Mouse (Mus musculus) liver, embryonic 15.5 days (tissue): ENCODE data around the gene Zmym1. TPM values are rescaled to one million over a fixed set of nuclear protein-coding genes. Genes with fewer than 3 reads are reported as not detected.
"Not testable (repeated sequence)": the region's sequence is repeated elsewhere in the genome, so short reads cannot be mapped to it uniquely, and the experiment has no call there.

Experiments used
- ATAC-seq: fragments of 200-750 bp; cut with Nextera tagmentation; 2 replicates; pipeline ENCODE4 v1.8.0; 2017; ENCODE audit warnings: moderate number of reproducible peaks, mild to moderate bottlenecking, moderate library complexity; ENCODE audit not compliant: insufficient read depth
- H3K27ac ChIP-seq: fragments of 300-500 bp; sonication (generic); replicated peaks from 2 replicates; pipeline ENCODE4 v1.5.1; 2015; ENCODE audit warnings: mild to moderate bottlenecking, inconsistent platforms
- H3K27me3 ChIP-seq: fragments of 300-500 bp; sonication (generic); 2 replicates; pipeline ENCODE4 v1.6.1; 2015; ENCODE audit warnings: mild to moderate bottlenecking, inconsistent platforms
- H3K36me3 ChIP-seq: fragments of 300-500 bp; sonication (generic); replicated peaks from 2 replicates; pipeline ENCODE4 v1.6.1; 2015; ENCODE audit warnings: moderate library complexity, mild to moderate bottlenecking, inconsistent platforms
- H3K4me1 ChIP-seq: fragments of 300-500 bp; sonication (generic); replicated peaks from 2 replicates; pipeline ENCODE4 v1.6.1; 2015; ENCODE audit warnings: inconsistent platforms
- H3K4me2 ChIP-seq: fragments of 300-500 bp; sonication (generic); 2 replicates; pipeline ENCODE4 v1.6.1; 2015; ENCODE audit warnings: moderate library complexity, mild to moderate bottlenecking, inconsistent platforms
- H3K4me3 ChIP-seq: fragments of 300-500 bp; sonication (generic); replicated peaks from 2 replicates; pipeline ENCODE4 v1.5.1; 2015; ENCODE audit warnings: mild to moderate bottlenecking, inconsistent platforms
- H3K9ac ChIP-seq: fragments of 300-500 bp; sonication (generic); 2 replicates; pipeline ENCODE4 v1.6.1; 2015; ENCODE audit warnings: moderate library complexity, mild to moderate bottlenecking, inconsistent platforms
- H3K9me3 ChIP-seq: fragments of 300-500 bp; sonication (generic); replicated peaks from 2 replicates; pipeline ENCODE4 v1.6.1; 2016; ENCODE audit warnings: inconsistent platforms
- WGBS: fragments of 180-500 bp; shearing (Covaris S2); methylation state at CpG from one replicate; pipeline ENCODE4 v1.1.7; 2015; ENCODE audit warnings: mixed read lengths; ENCODE audit not compliant: insufficient replicate concordance; 5-methylcytosine and 5-hydroxymethylcytosine counted together
- polyA plus RNA-seq: library from polyadenylated mRNA; unstranded; fragments of >200 nt; fragmentation: Nextera tagmentation; extraction: Ambion mirVana; gene quantifications from 2 replicates; pipeline ENCODE4 v1.2.1, GENCODE M21; 2015

Gene Zmym1
- polyA plus RNA-seq, 1 experiment from 2014 or later, result 7.9 TPM

DNA sequence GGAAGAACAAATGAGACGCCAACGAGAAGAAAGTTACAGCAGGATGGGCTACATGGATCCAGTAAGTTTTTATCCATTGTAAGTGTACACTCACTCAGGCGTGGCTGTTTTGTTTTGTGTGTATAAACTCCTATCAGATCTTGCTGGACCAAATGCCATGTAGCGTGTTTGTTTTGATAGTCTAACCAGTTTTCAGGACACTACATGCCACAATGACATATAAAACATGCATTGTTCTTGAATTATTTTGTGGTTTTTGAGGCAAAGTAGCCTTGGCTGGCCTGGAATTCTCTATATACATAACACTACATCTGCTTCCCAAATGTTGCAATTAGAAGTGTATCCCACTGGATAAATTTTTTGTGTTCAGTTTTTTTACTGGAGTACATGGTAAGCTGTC lies 34.1 kb downstream of the Zmym1 start:
- H3K27ac ChIP-seq, result no peak overlapping the region
- 88% methylated on average over 4 of the region's 4 CpGs for WGBS
- no peaks in the 10 kb centered on the region for H3K27me3 ChIP-seq
- H3K4me1 ChIP-seq, result peaks cover 30% of the 10 kb centered on the region
- H3K36me3 ChIP-seq, result peaks cover 91% of the 10 kb centered on the region
- no peak overlapping the region for H3K4me3 ChIP-seq
- H3K4me2 ChIP-seq, result no peak overlapping the region
- ATAC-seq, result no peak
- no peaks in the 10 kb centered on the region for H3K9me3 ChIP-seq
- no peak overlapping the region for H3K9ac ChIP-seq

DNA sequence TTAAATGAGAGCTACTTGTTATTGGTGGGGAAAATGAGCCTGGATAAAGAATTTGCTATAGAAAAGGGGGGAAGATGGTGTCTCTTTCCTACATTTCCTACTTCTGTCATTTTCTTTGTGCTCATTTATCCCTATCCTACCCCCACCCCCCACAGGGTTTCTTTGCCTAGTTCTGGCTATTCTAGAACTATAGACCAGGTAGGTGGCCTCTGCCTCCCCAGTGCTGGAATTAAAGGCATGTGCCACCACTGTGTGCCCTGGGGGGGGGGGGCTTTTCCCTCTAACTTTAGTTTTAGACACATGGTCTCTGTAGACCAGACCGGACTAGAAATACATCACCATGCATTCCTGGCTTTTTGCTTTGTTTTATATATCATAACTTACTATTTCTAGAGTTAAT lies 36.7 kb downstream of the Zmym1 start:
- H3K9me3 ChIP-seq, result no peaks in the 10 kb centered on the region
- no peaks in the 10 kb centered on the region for H3K27me3 ChIP-seq
- peak overlapping the region; percentile 100 for H3K9ac ChIP-seq
- no peak overlapping the region; the same call in 1 of the 2 replicates for H3K27ac ChIP-seq
- WGBS, result 69% methylated on average over 1 of the region's 1 CpGs
- H3K4me3 ChIP-seq, result peak overlapping the region; percentile 99
- H3K4me1 ChIP-seq, result peaks cover 41% of the 10 kb centered on the region
- peak overlapping the region; percentile 79 for H3K4me2 ChIP-seq
- H3K36me3 ChIP-seq, result peaks cover 65% of the 10 kb centered on the region
- no peak for ATAC-seq

DNA sequence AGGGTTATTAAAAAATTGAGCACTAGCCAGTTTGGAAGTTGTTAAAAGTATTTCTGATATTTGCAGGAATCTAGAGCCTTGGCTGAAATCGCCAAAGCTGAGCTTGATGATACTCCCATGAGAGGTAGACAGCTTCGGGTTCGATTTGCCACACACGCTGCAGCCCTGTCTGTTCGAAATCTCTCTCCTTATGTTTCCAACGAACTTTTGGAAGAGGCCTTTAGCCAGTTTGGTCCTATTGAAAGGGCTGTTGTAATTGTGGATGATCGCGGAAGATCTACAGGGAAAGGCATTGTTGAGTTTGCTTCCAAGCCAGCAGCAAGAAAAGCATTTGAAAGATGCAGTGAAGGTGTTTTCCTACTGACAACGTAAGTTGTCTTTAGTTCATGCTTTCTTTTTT lies 37.8 kb downstream of the Zmym1 start:
- under 1% methylated on average over 9 of the region's 9 CpGs for WGBS
- Histone ChIP-seq H3K36me3 (peaks cover 59% of the 10 kb centered on the region), H3K27ac (peak overlapping the region; percentile 95), H3K4me1 (peaks cover 41% of the 10 kb centered on the region), H3K9me3 (no peaks in the 10 kb centered on the region), H3K27me3 (no peaks in the 10 kb centered on the region), H3K4me3 (peak overlapping the region; percentile 99), H3K9ac (peak overlapping the region; percentile 100), H3K4me2 (peak overlapping the region; percentile 79)
- no peak for ATAC-seq

DNA sequence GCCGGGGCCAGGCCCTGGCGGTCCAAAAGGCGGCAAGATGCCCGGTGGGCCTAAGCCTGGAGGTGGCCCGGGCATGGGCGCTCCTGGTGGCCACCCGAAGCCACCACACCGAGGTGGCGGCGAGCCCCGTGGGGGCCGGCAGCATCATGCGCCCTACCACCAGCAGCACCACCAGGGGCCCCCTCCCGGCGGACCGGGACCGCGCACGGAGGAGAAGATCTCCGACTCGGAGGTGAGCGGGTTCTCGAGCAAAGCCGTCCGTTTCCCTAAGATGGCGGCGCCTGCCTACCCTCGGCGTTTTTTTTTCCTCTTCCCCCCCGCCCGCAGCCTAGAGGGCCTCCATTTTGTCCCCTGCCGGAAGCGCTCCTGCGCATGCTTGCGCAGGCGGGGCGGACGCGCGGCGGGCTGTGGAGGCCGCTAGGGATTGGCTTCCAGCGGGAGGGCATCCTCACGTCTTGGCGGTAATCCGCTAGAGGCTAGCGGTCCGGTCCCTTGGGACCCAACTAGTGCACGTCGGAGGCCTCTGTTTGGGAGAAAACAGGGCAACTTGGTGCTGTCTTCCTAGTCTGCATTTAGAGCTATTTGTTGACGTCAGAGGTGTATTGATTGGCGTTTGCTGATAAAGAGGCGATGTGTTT lies 38.8 kb downstream of the Zmym1 start:
- Histone ChIP-seq H3K36me3 (peaks cover 48% of the 10 kb centered on the region), H3K4me1 (peaks cover 44% of the 10 kb centered on the region), H3K4me2 (peak overlapping the region; percentile 79), H3K4me3 (peak overlapping the region; percentile 99), H3K9ac (peak overlapping the region; percentile 100), H3K27me3 (no peaks in the 10 kb centered on the region), H3K27ac (peak overlapping the region; percentile 95), H3K9me3 (no peaks in the 10 kb centered on the region)
- ATAC-seq, result peak; percentile 71
- under 1% methylated on average over 53 of the region's 53 CpGs for WGBS

DNA sequence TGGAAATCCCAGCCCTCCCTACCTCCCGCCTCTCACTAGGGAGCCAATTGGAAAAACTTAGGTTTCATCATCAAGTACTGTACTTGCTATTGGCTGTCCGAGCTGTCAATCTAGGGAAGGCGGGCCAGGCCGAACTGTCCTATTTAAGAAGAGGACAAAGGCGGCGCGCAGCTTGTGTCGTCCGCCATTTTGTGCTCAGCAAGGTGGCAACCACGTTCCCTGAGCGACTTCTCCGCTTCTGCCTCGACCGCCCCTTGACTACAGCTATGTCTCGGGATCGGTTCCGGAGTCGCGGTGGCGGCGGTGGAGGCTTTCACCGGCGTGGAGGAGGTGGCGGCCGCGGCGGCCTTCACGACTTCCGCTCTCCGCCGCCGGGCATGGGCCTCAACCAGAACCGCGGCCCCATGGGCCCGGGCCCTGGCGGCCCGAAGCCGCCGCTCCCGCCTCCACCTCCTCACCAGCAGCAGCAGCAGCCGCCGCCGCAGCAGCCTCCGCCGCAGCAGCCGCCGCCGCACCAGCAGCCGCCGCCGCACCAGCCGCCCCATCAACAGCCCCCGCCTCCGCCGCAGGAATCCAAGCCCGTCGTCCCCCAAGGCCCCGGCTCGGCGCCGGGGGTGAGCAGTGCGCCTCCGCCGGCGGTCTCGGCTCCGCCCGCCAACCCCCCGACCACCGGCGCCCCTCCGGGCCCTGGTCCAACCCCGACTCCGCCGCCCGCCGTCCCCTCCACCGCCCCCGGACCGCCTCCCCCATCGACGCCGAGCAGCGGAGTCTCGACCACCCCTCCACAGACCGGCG lies 39.6 kb downstream of the Zmym1 start, which contains the start of gene Sfpq:
TSS of gene Sfpq (plus strand) at position 174 of the 795 bp plus-strand sequence.
- no peaks in the 10 kb centered on the region for H3K27me3 ChIP-seq
- H3K4me1 ChIP-seq, result peaks cover 39% of the 10 kb centered on the region
- WGBS, result under 1% methylated on average over 86 of the region's 87 CpGs
- peak; percentile 91 for ATAC-seq
- peaks cover 40% of the 10 kb centered on the region for H3K36me3 ChIP-seq
- H3K27ac ChIP-seq, result peak within 1 kb of the TSS; percentile 95
- peak within 1 kb of the TSS; percentile 79 for H3K4me2 ChIP-seq
- peak within 1 kb of the TSS; percentile 99 for H3K4me3 ChIP-seq
- H3K9me3 ChIP-seq, result no peaks in the 10 kb centered on the region
- H3K9ac ChIP-seq, result peak within 1 kb of the TSS; percentile 100

DNA sequence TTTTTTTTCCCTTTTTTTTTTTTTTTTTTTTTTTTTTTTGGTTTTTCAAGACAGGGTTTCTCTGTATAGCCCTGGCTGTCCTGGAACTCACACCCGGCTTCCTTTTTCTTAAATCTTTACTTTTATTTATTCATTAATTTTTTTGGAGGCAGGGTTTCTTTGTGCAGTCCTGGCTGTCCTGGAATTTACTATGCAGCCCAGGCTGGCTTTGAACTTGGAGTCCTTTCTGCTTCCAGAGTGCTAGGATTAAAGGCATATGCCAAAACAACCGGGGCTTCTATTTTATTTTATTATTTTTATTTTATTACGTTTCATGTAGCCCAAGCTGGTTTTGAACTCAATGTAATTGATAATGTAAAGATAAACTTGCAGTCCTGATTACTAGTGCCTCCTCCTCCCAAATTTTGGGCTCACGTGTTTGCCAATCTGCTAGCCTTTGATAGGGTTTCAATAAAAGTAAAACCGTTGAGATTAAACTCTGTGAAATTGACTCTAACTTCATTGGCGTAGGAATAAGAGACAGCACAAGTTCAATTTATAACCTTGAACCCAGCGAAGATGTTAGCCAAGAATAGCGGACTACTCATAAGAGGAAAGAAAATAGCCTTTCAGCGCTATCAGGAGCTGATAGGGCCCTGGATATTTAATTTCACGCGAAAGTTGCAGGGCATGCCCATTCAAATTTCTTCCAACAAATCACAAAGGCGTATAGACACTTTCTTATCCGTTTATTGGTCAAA lies 40.4 kb downstream of the Zmym1 start:
- H3K4me2 ChIP-seq, result peak overlapping the region; percentile 72
- H3K27ac ChIP-seq, result peak overlapping the region; percentile 87
- WGBS, result 9% methylated on average over 13 of the region's 13 CpGs
- H3K27me3 ChIP-seq, result no peaks in the 10 kb centered on the region
- H3K4me1 ChIP-seq, result peaks cover 36% of the 10 kb centered on the region
- H3K9me3 ChIP-seq, result no peaks in the 10 kb centered on the region
- H3K4me3 ChIP-seq, result peak overlapping the region; percentile 99
- peak overlapping the region; percentile 28; the same call in 1 of the 2 replicates for H3K9ac ChIP-seq
- no peak for ATAC-seq
- H3K36me3 ChIP-seq, result peaks cover 33% of the 10 kb centered on the region

DNA sequence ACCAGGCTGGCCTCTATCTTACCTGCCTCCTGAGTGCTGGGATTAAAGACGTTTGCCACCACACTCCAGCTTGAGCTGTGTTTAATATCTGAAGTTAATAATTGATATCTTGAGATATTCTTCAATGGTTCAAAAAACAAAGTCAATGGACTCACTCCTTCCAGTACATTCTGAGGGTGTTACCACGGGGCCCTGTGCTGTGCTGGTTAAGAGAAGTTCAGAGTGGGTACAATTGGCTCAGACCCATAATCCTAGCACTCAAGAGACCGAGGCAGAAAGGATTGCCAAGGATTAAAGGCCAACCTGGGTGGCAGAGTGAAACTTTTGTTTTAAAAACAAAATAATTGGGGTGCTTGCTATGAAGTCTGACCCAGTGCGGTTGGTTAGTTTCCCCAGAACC lies 44.6 kb downstream of the Zmym1 start:
- H3K4me3 ChIP-seq, result no peak overlapping the region
- ATAC-seq, result no peak
- no peaks in the 10 kb centered on the region for H3K27me3 ChIP-seq
- no peaks in the 10 kb centered on the region for H3K36me3 ChIP-seq
- no peak overlapping the region for H3K27ac ChIP-seq
- peaks cover 17% of the 10 kb centered on the region for H3K4me1 ChIP-seq
- H3K9ac ChIP-seq, result no peak overlapping the region
- WGBS, result 73% methylated on average over 4 of the region's 4 CpGs
- H3K9me3 ChIP-seq, result no peaks in the 10 kb centered on the region
- no peak overlapping the region for H3K4me2 ChIP-seq

DNA sequence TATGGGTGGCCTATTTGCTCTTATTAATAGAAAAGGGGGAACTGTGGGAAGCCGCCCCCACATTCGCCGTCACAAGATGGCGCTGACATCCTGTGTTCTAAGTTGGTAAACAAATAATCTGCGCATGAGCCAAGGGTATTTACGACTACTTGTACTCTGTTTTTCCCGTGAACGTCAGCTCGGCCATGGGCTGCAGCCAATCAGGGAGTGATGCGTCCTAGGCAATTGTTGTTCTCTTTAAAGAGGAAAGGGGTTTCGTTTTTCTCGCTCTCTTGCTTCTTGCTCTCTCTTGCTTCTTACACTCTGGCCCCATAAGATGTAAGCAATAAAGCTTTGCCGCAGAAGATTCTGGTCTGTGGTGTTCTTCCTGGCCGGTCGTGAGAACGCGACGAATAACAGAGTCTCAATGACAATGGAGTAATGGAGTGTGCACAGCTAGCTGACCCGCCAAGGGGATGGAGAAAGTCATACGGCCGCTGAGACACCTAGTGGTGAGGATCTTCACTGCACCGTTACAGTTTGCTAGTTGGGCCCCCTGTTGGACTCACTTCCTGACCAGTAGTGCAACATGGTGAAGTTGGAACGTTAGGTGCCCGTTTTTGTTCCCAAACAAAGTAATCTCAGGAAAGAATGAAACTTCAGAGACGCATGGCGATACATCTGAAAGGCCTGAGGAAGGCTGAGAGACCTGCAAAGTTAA lies 45.5 kb downstream of the Zmym1 start:
- H3K9ac ChIP-seq, H3K27me3 ChIP-seq, H3K36me3 ChIP-seq, H3K9me3 ChIP-seq: not testable (repeated sequence)
- 11% methylated on average over 14 of the region's 26 CpGs for WGBS
- Histone ChIP-seq H3K4me3 (peak overlapping the region; percentile 51), H3K4me1 (peaks cover 14% of the 10 kb centered on the region), H3K4me2 (peak overlapping the region; percentile 50), H3K27ac (peak overlapping the region; percentile 74)
- ATAC-seq, result peak; percentile 97

DNA sequence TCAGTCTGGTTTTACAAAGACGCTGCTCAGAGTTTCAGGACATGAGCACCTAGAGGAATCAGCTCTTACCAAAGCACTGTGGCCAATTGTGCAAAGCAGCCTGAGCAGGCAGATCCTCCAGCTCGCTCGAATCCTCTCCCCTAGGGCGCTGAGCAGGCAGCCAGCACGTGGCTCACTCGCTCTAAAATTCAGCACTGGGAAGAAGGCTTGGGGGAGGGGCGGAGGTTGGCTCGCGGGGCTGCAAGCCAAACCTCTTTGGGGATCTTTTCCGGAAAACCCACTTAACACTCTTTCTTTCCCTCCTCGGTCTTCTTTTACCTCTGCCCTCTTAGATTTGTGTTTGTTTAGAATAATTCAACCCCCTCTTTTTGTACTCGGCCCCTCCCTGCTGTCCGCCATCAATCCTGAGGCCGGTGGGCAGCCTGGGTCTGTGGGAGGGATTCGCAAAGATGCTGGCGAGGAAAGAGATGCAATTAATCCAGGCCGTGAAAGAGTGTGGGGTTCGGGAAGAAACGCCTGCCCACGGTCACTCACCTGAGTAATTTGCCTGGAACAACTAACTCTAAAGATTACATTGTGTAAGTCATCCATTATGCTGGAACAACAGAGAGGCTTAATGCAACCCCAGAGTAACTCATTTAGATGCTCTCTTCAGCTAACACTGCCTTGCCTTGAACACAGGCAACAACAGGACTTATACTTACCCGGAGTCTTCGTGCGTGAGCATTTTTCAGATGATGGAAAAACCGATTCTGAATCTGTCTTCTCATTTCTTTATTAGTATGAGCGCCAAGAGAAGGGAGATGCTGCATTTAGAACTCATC lies 55.6 kb downstream of the Zmym1 start:
- ATAC-seq, result no peak
- Histone ChIP-seq H3K4me1 (peaks cover 8% of the 10 kb centered on the region; the same call in 1 of the 2 replicates), H3K9ac (no peak overlapping the region), H3K27me3 (peaks cover 8% of the 10 kb centered on the region), H3K9me3 (no peaks in the 10 kb centered on the region), H3K4me2 (peak overlapping the region; percentile 55), H3K4me3 (peak overlapping the region; percentile 17; the same call in 1 of the 2 replicates), H3K27ac (no peak overlapping the region), H3K36me3 (no peaks in the 10 kb centered on the region)
- 23% methylated on average over 25 of the region's 25 CpGs for WGBS

DNA sequence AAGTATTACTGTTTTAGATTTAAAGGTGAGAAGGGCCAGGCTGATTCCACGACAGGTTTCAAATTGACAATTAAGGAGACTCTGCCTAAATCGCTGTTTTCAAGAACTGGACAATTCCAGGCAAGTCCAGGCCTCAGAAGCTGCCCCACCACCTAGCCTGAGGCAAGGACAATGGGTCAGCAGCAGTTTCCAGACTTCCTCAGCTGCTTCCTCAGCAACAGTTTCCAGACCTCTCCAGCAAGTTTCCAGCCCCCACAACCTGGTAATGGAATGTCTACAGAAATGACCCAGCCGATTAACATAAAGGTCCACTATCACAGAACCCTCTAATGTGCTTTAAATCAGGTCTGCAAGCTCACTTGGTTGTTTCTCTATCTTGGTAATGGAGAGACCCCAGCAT lies 56.6 kb downstream of the Zmym1 start:
- WGBS, result 65% methylated on average over 3 of the region's 3 CpGs

More for the DNA sequence above, 56.6 kb downstream of the Zmym1 start:
- Histone ChIP-seq H3K4me3 (no peak overlapping the region), H3K36me3 (no peaks in the 10 kb centered on the region), H3K4me1 (peaks cover 8% of the 10 kb centered on the region; the same call in 1 of the 2 replicates), H3K9ac (no peak overlapping the region), H3K27ac (no peak overlapping the region), H3K27me3 (peaks cover 13% of the 10 kb centered on the region), H3K4me2 (no peak overlapping the region), H3K9me3 (no peaks in the 10 kb centered on the region)
- no peak for ATAC-seq
